Mouse (Mus musculus) liver, embryonic 13.5 days (tissue): ENCODE results near the gene Zdhhc8. TPM values are rescaled to one million over a fixed set of nuclear protein-coding genes. Genes with fewer than 3 reads are reported as not detected.
A peak's percentile ranks its signal among the peaks of the same experiment; 100 is the strongest.

ENCODE experiments used
- ATAC-seq: fragments of 200-750 bp; cut with Nextera tagmentation; 2 replicates; pipeline ENCODE4 v1.8.0; 2017; ENCODE audit warnings: low read depth, mild to moderate bottlenecking, moderate number of reproducible peaks, moderate library complexity
- DNase-seq: peaks from one replicate; pipeline ENCODE4 v3.0.0; 2022
- H3K27ac ChIP-seq: fragments of 300-500 bp; sonication (generic); 2 replicates; pipeline ENCODE4 v1.5.1; 2015; ENCODE audit warnings: moderate library complexity, mild to moderate bottlenecking, inconsistent platforms
- H3K27me3 ChIP-seq: fragments of 300-500 bp; sonication (generic); 2 replicates; pipeline ENCODE4 v1.6.1; 2015; ENCODE audit warnings: mild to moderate bottlenecking, inconsistent platforms
- H3K36me3 ChIP-seq: fragments of 300-500 bp; sonication (generic); 2 replicates; pipeline ENCODE4 v1.6.1; 2015; ENCODE audit warnings: mild to moderate bottlenecking, inconsistent platforms
- H3K4me1 ChIP-seq: fragments of 300-500 bp; sonication (generic); replicated peaks from 2 replicates; pipeline ENCODE4 v1.6.1; 2015; ENCODE audit warnings: inconsistent platforms
- H3K4me2 ChIP-seq: fragments of 300-500 bp; sonication (generic); 2 replicates; pipeline ENCODE4 v1.6.1; 2015; ENCODE audit warnings: inconsistent platforms, mild to moderate bottlenecking, moderate library complexity
- H3K4me3 ChIP-seq: fragments of 300-500 bp; sonication (generic); replicated peaks from 2 replicates; pipeline ENCODE4 v1.5.1; 2015; ENCODE audit warnings: mild to moderate bottlenecking, inconsistent platforms
- H3K9ac ChIP-seq: fragments of 300-500 bp; sonication (generic); 2 replicates; pipeline ENCODE4 v1.6.1; 2015; ENCODE audit warnings: mild to moderate bottlenecking, inconsistent platforms
- H3K9me3 ChIP-seq: fragments of 300-500 bp; sonication (generic); replicated peaks from 2 replicates; pipeline ENCODE4 v1.6.1; 2016; ENCODE audit warnings: inconsistent platforms
- WGBS: fragments of 180-500 bp; shearing (Covaris S2); methylation state at CpG from one replicate; pipeline ENCODE4 v1.1.7; 2015; ENCODE audit not compliant: insufficient replicate concordance; 5-methylcytosine and 5-hydroxymethylcytosine counted together
- microRNA counts: library from miRNA; unstranded; fragments of <30 nt; microRNA quantifications from one replicate; lab custom pipeline; 2016
- microRNA-seq: library from miRNA; unstranded; fragments of <30 nt; microRNA quantifications from one replicate; pipeline ENCODE4, GENCODE M21; 2016
- polyA plus RNA-seq: library from polyadenylated mRNA; unstranded; fragments of >200 nt; fragmentation: Nextera tagmentation; extraction: Ambion mirVana; gene quantifications from 2 replicates; pipeline ENCODE4 v1.2.1, GENCODE M21; 2015

Zdhhc8 gene
- polyA plus RNA-seq, 1 experiment from 2014 or later = 1.7 TPM

DNA sequence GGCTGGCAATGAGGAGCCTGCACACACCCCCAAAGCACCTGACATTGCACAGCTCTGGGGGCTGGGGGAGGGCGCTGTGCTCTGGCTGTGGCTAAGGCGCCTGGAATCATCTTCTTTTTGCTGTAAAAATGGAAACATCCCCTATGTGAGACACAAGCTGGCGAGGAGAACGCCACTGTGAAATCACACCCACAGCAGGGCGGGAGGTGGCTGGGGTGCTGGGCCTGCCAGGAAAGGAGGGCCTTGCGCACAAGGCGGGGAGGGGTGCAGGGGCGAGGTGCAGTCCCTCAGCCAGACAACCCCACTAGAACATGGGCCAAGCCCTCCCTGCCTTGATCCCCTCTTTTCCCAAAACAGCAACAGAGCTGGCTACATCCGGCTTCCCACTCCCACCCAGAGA is 61.7 kb downstream of the Zdhhc8 start:
- no peak overlapping the region for H3K9ac ChIP-seq
- DNase-seq = no peak
- H3K36me3 ChIP-seq = no peaks in the 10 kb centered on the region
- WGBS = 75% methylated on average over 9 of the region's 9 CpGs
- H3K27ac ChIP-seq = no peak overlapping the region
- no peaks in the 10 kb centered on the region for H3K27me3 ChIP-seq
- no peaks in the 10 kb centered on the region for H3K9me3 ChIP-seq
- no peak for ATAC-seq
- H3K4me1 ChIP-seq = peaks cover 15% of the 10 kb centered on the region; the same call in 1 of the 2 replicates
- no peak overlapping the region for H3K4me2 ChIP-seq
- no peak overlapping the region for H3K4me3 ChIP-seq

DNA sequence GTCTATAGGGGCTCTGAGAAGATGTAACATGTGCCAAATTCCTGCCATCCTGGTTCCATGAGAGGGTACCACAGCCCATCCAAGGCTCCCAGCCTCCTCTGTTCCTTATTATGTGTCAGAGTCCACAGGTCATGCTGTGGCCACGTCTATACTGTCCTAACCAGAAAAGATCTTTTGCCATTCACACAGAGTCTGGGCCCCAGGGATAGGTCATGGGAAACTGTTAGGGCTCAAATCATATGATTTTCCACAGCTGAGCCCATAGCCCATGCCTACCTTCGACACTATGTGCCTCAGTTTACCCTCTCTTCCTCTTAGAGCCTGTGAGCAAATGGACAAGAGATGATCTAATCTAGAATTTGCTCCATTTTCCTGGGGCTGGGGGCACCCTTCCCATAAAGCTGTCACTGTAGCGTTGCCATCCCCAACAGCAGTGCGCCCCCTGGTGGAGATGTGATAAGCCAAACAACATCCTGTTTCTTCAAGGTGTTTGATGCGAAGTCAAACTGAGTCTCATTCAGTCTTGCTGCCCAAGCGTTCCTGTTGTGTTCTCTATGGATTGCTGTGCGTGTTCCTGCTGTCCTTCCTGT is 62.6 kb downstream of the Zdhhc8 start:
- H3K36me3 ChIP-seq = no peaks in the 10 kb centered on the region
- DNase-seq (peak; percentile 26), ATAC-seq (no peak)
- no peak overlapping the region for H3K9ac ChIP-seq
- no peaks in the 10 kb centered on the region for H3K9me3 ChIP-seq
- peaks cover 15% of the 10 kb centered on the region; the same call in 1 of the 2 replicates for H3K4me1 ChIP-seq
- no peaks in the 10 kb centered on the region for H3K27me3 ChIP-seq
- no peak overlapping the region for H3K27ac ChIP-seq
- 5% methylated on average over 7 of the region's 7 CpGs for WGBS
- no peak overlapping the region for H3K4me3 ChIP-seq
- H3K4me2 ChIP-seq = no peak overlapping the region

MicroRNA genes within 50 kb of the gene (microRNA counts, 519-probe panel; counts per million panel counts)
- 114 counts per million for microRNA mmu-miR-1306 (lab: Ali Mortazavi, UCI)

Small RNA genes lying within 50 kb of the gene (microRNA-seq; reads per million reads assigned to microRNA genes)
- gene Gm24572 (not detected), gene Mir1306 (295 reads per million, percentile 64 among the genes with 10 or more reads in this experiment)

Other genes with a start within 250 kb of the Zdhhc8 start
- gene Dgcr6, start 182.3 kb downstream of the Zdhhc8 start, polyA plus RNA-seq = 29.0 and 29.1 TPM in 2 replicates
- gene Prodh, start 144.9 kb downstream of the Zdhhc8 start, polyA plus RNA-seq = 5.2 and 5.9 TPM in 2 replicates
- 0.33 and 0.56 TPM in 2 replicates for gene Rtn4r, start 107.5 kb downstream of the Zdhhc8 start, polyA plus RNA-seq
- gene Ccdc188, start 17.3 kb downstream of the Zdhhc8 start, polyA plus RNA-seq = not detected in 2 replicates
- 74.8 and 74.9 TPM in 2 replicates for gene Trmt2a, start 13.5 kb upstream of the Zdhhc8 start, polyA plus RNA-seq
- 491 and 563 TPM in 2 replicates for gene Ranbp1, start 13.6 kb upstream of the Zdhhc8 start, polyA plus RNA-seq
- 1.3 and 2.4 TPM in 2 replicates for gene Gm49776, start 23.2 kb upstream of the Zdhhc8 start, polyA plus RNA-seq
- gene Dgcr8, start 54.1 kb upstream of the Zdhhc8 start, polyA plus RNA-seq = 13.4 and 13.8 TPM in 2 replicates
- 69.6 and 71.4 TPM in 2 replicates for gene Tango2, start 113.0 kb upstream of the Zdhhc8 start, polyA plus RNA-seq
- 7.6 and 7.9 TPM in 2 replicates for gene Arvcf, start 113.0 kb upstream of the Zdhhc8 start, polyA plus RNA-seq
- gene Txnrd2, start 191.2 kb upstream of the Zdhhc8 start, polyA plus RNA-seq = 105 and 112 TPM in 2 replicates
- 109 and 110 TPM in 2 replicates for gene Comt, start 191.7 kb upstream of the Zdhhc8 start, polyA plus RNA-seq